Mouse (Mus musculus): ENCODE measurements around the gene Dnaja3. TPM values are rescaled to one million over a fixed set of nuclear protein-coding genes. Genes with fewer than 3 reads are reported as not detected.
A peak's percentile ranks its signal among the peaks of the same experiment; 100 is the strongest.

Gene Dnaja3
- polyA plus RNA-seq, 1 experiment from 2014 or later = 71.6 TPM

DNA sequence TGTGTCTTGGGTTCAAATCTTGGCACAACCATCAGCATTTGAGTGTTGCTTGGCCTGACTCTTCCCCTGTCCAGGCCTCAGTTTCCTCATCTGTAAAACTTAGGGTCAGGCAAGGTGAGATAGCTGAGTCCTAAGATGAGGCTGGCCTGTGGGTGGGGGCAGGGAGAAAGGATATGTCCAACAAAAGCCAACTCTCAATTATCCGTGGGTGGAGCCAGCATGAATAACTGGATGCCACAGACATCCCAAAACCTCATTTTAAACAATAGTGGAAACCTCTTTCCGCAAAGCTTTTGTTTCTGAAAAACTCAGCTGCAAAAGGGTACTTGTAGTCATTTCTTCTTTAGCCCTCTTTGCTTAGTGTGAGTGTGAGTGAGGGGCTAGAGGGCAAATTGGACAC is 43.0 kb upstream of the Dnaja3 start:
- H3K9ac ChIP-seq (ENCODE audit: low read length) = no peak overlapping the region
- DNase-seq (ENCODE audit: low spot score) = no peak
- 56% methylated on average over 2 of the region's 2 CpGs for WGBS
- H3K36me3 ChIP-seq (ENCODE audit: control insufficient read depth, insufficient read depth, low read length) = no peaks in the 10 kb centered on the region
- no peaks in the 10 kb centered on the region for H3K27me3 ChIP-seq (replicated peaks; ENCODE audit: control insufficient read depth, insufficient read depth, low read length)
- no peaks in the 10 kb centered on the region for H3K9me3 ChIP-seq (ENCODE audit: control insufficient read depth, low read length)
- H3K4me2 ChIP-seq (ENCODE audit: low read length) = peak overlapping the region; percentile 100
- H3K4me3 ChIP-seq (ENCODE audit: low read depth, low read length) = 0 out of 2 replicates have a peak overlapping the region, but pooled peaks have one; percentile 87
- peak overlapping the region; percentile 44; the same call in 1 of the 2 replicates for H3K27ac ChIP-seq (ENCODE audit: low read depth)
- H3K4me1 ChIP-seq (replicated peaks; ENCODE audit: control insufficient read depth, insufficient read depth, low read length) = peaks cover 73% of the 10 kb centered on the region
- ATAC-seq (replicated peaks; ENCODE audit: low FRiP score, low TSS enrichment, low read depth) = no peak

DNA sequence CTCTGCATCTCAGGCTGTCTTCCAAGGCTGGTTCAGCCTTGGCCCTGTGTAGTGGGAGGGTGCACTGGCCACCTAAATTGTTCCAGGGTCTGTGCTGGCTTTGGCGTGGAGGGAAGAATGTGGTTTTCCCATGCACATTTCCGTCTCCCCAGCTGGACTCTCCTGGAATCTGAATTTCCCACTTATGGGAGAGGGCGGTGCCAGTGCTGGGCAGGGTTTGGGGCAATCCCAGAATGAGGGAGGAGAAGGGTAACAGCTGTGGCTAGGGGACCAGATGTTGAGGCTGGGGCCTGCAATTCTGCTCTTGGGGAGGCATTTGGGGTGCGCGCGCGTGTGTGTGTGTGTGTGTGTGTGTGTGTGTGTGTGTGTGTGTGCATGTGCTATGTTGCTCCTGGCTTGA is 42.5 kb upstream of the Dnaja3 start:
- Histone ChIP-seq H3K27me3 (replicated peaks; ENCODE audit: control insufficient read depth, insufficient read depth, low read length) (no peaks in the 10 kb centered on the region), H3K4me2 (ENCODE audit: low read length) (peak overlapping the region; percentile 100), H3K27ac (ENCODE audit: low read depth) (peak overlapping the region; percentile 44; the same call in 1 of the 2 replicates), H3K9me3 (ENCODE audit: control insufficient read depth, low read length) (no peaks in the 10 kb centered on the region), H3K4me1 (replicated peaks; ENCODE audit: control insufficient read depth, insufficient read depth, low read length) (peaks cover 73% of the 10 kb centered on the region), H3K9ac (ENCODE audit: low read length) (no peak overlapping the region), H3K36me3 (ENCODE audit: control insufficient read depth, insufficient read depth, low read length) (no peaks in the 10 kb centered on the region), H3K4me3 (ENCODE audit: low read depth, low read length) (no peak overlapping the region)
- ATAC-seq (replicated peaks; ENCODE audit: low FRiP score, low TSS enrichment, low read depth) (no peak), DNase-seq (ENCODE audit: low spot score) (no peak)
- WGBS = 48% methylated on average over 7 of the region's 7 CpGs

DNA sequence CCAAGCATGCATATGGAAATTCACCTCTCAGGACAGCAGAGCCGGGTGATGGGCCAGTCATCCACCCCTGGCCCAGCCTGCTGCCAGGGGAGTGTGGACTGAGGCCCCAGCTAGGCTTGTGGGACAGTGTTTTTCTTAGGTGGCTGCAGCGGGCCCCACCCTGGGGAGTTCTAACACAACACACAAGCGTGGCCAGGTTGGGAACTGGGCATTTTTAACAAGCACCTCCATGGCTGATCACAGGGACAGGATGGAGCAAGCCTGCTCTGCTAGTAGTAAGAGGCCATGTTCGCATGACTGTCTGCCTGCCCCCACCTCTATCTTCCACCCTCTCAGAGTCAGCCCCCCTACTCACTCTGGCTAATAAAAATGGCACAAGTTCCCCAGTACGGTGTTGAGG is 41.7 kb upstream of the Dnaja3 start:
- Histone ChIP-seq H3K36me3 (ENCODE audit: control insufficient read depth, insufficient read depth, low read length) (no peaks in the 10 kb centered on the region), H3K27ac (ENCODE audit: low read depth) (0 out of 2 replicates have a peak overlapping the region, but pooled peaks have one; percentile 16), H3K27me3 (replicated peaks; ENCODE audit: control insufficient read depth, insufficient read depth, low read length) (no peaks in the 10 kb centered on the region), H3K9ac (ENCODE audit: low read length) (0 out of 2 replicates have a peak overlapping the region, but pooled peaks have one; percentile 10), H3K4me3 (ENCODE audit: low read depth, low read length) (no peak overlapping the region), H3K4me2 (ENCODE audit: low read length) (peak overlapping the region; percentile 100; the same call in 1 of the 2 replicates), H3K4me1 (replicated peaks; ENCODE audit: control insufficient read depth, insufficient read depth, low read length) (peaks cover 73% of the 10 kb centered on the region), H3K9me3 (ENCODE audit: control insufficient read depth, low read length) (no peaks in the 10 kb centered on the region)
- DNase-seq (ENCODE audit: low spot score) (no peak), ATAC-seq (replicated peaks; ENCODE audit: low FRiP score, low TSS enrichment, low read depth) (no peak)
- WGBS = 58% methylated on average over 5 of the region's 5 CpGs

DNA sequence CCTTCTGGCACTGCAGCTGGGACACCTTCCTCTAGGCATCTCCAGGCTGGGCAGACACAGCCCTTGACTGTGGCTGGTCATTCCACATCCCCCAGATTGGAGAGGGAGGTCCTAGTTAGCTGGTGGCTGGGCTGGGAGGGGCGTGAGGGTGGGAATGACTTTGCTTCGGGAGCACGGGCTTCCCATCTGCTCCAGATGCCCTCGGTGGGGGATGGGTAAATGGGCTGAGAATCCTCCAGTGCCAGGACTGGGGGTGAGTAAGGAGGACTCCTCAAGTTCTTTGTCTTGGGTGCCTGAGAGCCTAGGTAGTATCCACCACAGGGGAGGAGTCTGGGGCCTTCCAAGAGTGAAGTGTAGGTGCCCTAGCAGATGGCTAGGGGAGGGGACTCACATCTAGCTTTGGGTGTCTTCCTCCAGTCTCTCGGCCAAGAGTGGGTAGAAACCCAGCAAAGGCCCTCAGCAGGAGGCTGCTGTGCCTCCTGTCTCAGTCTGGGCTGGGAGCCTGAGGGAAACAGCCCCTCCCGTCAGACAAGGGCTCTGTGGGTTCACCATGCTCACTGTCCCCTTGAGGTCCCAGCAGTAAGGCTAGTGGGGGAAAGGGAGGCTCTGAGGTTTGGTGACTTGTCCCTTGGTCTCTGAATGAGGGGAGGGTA is 40.8 kb upstream of the Dnaja3 start:
- Histone ChIP-seq H3K4me3 (ENCODE audit: low read depth, low read length) (no peak overlapping the region), H3K9ac (ENCODE audit: low read length) (0 out of 2 replicates have a peak overlapping the region, but pooled peaks have one; percentile 5), H3K27me3 (replicated peaks; ENCODE audit: control insufficient read depth, insufficient read depth, low read length) (no peaks in the 10 kb centered on the region), H3K4me2 (ENCODE audit: low read length) (peak overlapping the region; percentile 16; the same call in 1 of the 2 replicates), H3K27ac (ENCODE audit: low read depth) (peak overlapping the region; percentile 7; the same call in 1 of the 2 replicates), H3K4me1 (replicated peaks; ENCODE audit: control insufficient read depth, insufficient read depth, low read length) (peaks cover 83% of the 10 kb centered on the region), H3K9me3 (ENCODE audit: control insufficient read depth, low read length) (no peaks in the 10 kb centered on the region), H3K36me3 (ENCODE audit: control insufficient read depth, insufficient read depth, low read length) (no peaks in the 10 kb centered on the region)
- DNase-seq (ENCODE audit: low spot score) (no peak), ATAC-seq (replicated peaks; ENCODE audit: low FRiP score, low TSS enrichment, low read depth) (no peak)
- WGBS = 21% methylated on average over 6 of the region's 6 CpGs

- H3K9ac ChIP-seq (ENCODE audit: low read length) = no peak overlapping the region
- H3K4me3 ChIP-seq (ENCODE audit: low read depth, low read length) = no peak overlapping the region
- 77% methylated on average over 3 of the region's 3 CpGs for WGBS
- ATAC-seq (replicated peaks; ENCODE audit: low FRiP score, low TSS enrichment, low read depth) (no peak), DNase-seq (ENCODE audit: low spot score) (no peak)
- H3K9me3 ChIP-seq (ENCODE audit: control insufficient read depth, low read length) = no peaks in the 10 kb centered on the region
- H3K4me1 ChIP-seq (replicated peaks; ENCODE audit: control insufficient read depth, insufficient read depth, low read length) = peaks cover 89% of the 10 kb centered on the region
- H3K27me3 ChIP-seq (replicated peaks; ENCODE audit: control insufficient read depth, insufficient read depth, low read length) = no peaks in the 10 kb centered on the region
- H3K36me3 ChIP-seq (ENCODE audit: control insufficient read depth, insufficient read depth, low read length) = no peaks in the 10 kb centered on the region
- H3K4me2 ChIP-seq (ENCODE audit: low read length) = no peak overlapping the region
- no peak overlapping the region; the same call in 1 of the 2 replicates for H3K27ac ChIP-seq (ENCODE audit: low read depth)
These were observed 40.2 kb upstream of the Dnaja3 start for GRCm38 (mm10) chr16:4599616-4600015.

- no peak overlapping the region for H3K4me3 ChIP-seq (ENCODE audit: low read depth, low read length)
- no peak overlapping the region for H3K9ac ChIP-seq (ENCODE audit: low read length)
- WGBS = 70% methylated on average over 9 of the region's 9 CpGs
- H3K36me3 ChIP-seq (ENCODE audit: control insufficient read depth, insufficient read depth, low read length) = no peaks in the 10 kb centered on the region
- H3K4me2 ChIP-seq (ENCODE audit: low read length) = no peak overlapping the region
- no peak overlapping the region for H3K27ac ChIP-seq (ENCODE audit: low read depth)
- ATAC-seq (replicated peaks; ENCODE audit: low FRiP score, low TSS enrichment, low read depth) (no peak), DNase-seq (ENCODE audit: low spot score) (no peak)
- H3K9me3 ChIP-seq (ENCODE audit: control insufficient read depth, low read length) = no peaks in the 10 kb centered on the region
- H3K4me1 ChIP-seq (replicated peaks; ENCODE audit: control insufficient read depth, insufficient read depth, low read length) = peaks cover 96% of the 10 kb centered on the region
- H3K27me3 ChIP-seq (replicated peaks; ENCODE audit: control insufficient read depth, insufficient read depth, low read length) = no peaks in the 10 kb centered on the region
These were observed 39.0 kb upstream of the Dnaja3 start for GRCm38 (mm10) chr16:4600701-4601310.

DNA sequence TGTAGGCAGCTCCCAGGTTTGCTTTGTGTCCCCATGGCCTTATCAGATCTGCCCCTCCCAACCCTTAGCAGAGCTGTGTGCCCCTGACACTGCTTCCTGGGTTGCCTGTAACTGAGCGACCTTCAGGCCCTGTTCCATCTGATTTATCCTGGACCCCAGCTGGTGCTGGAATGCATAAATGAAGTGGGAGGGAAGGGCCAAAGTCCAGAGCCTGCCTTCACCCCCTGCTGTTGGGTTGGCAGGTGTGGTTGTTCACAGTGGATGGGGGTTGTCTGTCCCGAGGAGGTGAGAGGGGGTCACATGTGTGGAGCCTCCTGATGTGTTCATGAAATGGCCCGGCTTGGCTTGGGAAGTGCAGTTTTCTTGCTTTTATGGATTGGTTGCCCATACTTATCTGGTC is 37.6 kb upstream of the Dnaja3 start:
- Histone ChIP-seq H3K4me1 (replicated peaks; ENCODE audit: control insufficient read depth, insufficient read depth, low read length) (peaks cover 96% of the 10 kb centered on the region), H3K27ac (ENCODE audit: low read depth) (peak overlapping the region; percentile 70), H3K9ac (ENCODE audit: low read length) (no peak overlapping the region), H3K27me3 (replicated peaks; ENCODE audit: control insufficient read depth, insufficient read depth, low read length) (no peaks in the 10 kb centered on the region), H3K4me3 (ENCODE audit: low read depth, low read length) (no peak overlapping the region), H3K36me3 (ENCODE audit: control insufficient read depth, insufficient read depth, low read length) (no peaks in the 10 kb centered on the region), H3K4me2 (ENCODE audit: low read length) (no peak overlapping the region), H3K9me3 (ENCODE audit: control insufficient read depth, low read length) (no peaks in the 10 kb centered on the region)
- ATAC-seq (replicated peaks; ENCODE audit: low FRiP score, low TSS enrichment, low read depth) = peak; percentile 29; the same call in 1 of the 2 replicates
- WGBS = 21% methylated on average over 3 of the region's 3 CpGs
- DNase-seq (ENCODE audit: low spot score) = no peak

DNA sequence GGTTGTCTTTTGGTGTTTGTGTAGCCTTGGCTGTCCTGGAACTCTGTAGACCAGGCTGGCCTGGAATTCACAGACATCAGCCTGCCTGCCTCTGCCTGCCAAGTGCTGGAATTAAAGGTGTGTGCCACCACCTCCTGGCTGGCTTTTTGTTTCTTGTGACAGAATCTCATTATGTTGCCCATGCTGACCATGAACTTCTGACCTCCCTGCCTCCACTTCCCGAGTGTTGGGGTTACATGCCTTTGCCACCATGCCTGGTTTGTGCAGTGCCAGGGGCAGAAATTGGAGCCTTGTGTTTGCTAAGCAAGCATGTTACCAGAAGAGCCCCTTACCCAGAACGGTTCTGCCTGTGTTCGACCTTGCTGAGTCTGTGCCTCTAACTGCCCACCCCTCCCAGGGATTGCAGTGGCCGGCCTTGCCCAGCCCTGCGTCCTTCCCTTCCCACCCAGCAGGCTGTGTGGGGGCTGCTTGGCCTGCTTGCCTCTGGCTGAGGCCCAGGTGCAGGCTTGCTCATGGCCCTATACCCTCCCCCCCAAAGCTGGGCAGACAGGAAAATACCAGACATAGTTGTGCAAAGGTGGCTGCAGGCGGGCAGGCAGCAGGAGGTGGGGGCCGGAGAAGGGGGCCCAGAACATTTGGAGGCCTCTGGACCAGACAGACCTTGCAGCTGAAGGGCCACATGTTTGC is 36.9 kb upstream of the Dnaja3 start:
- DNase-seq (ENCODE audit: low spot score) = no peak
- Histone ChIP-seq H3K36me3 (ENCODE audit: control insufficient read depth, insufficient read depth, low read length) (no peaks in the 10 kb centered on the region), H3K4me1 (replicated peaks; ENCODE audit: control insufficient read depth, insufficient read depth, low read length) (peaks cover 95% of the 10 kb centered on the region), H3K4me3 (ENCODE audit: low read depth, low read length) (no peak overlapping the region), H3K27ac (ENCODE audit: low read depth) (peak overlapping the region; percentile 70), H3K4me2 (ENCODE audit: low read length) (peak overlapping the region; percentile 26), H3K27me3 (replicated peaks; ENCODE audit: control insufficient read depth, insufficient read depth, low read length) (no peaks in the 10 kb centered on the region), H3K9me3 (ENCODE audit: control insufficient read depth, low read length) (no peaks in the 10 kb centered on the region), H3K9ac (ENCODE audit: low read length) (peak overlapping the region; percentile 22; the same call in 1 of the 2 replicates)
- no peak for ATAC-seq (replicated peaks; ENCODE audit: low FRiP score, low TSS enrichment, low read depth)
- WGBS = 15% methylated on average over 7 of the region's 7 CpGs

All from intestine, embryonic 14.5 days (tissue).